Mouse (Mus musculus): ENCODE measurements around the gene 1700016C15Rik.

The 1700016C15Rik gene

DNA sequence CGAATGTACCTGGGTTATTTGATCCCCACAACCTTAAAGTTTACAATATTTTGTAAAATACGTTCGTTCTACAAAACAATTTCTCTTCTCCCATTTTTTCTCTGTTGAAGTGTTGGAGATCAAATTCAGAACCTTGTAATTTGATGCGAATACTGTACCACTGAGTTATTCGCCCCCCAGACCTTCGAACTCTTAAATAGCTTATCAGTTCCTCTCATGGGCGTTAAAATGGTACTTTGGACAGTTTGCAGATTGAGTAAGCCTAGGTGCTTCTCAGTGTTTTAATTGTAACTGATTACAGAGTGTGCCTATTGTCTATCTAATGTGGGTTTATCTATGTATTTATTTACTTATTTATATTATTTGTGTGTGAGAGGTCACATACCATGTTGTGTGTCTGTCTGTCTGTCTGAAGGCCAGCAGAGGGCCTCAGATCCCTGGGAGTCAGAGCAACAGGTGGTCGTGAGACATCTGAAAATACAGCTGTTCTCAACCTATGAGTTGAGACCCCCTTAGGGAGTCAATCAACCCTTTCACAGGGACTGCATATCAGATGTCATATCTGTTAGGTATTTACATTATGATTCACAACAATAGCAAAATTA, 67.6 kb downstream of the 1700016C15Rik start:
- DNase-seq: no peak

Measured in kidney, postnatal 25 days (tissue).